Mouse (Mus musculus) stomach, embryonic 16.5 days (tissue): Measurements from ENCODE around the gene Ablim2. TPM values are rescaled to one million over a fixed set of nuclear protein-coding genes. Genes with fewer than 3 reads are reported as not detected.
A peak's percentile ranks its signal among the peaks of the same experiment; 100 is the strongest.

Experiments
- ATAC-seq: fragments of 200-750 bp; cut with Nextera tagmentation; 2 replicates; pipeline ENCODE4 v1.8.0; 2017; ENCODE audit warnings: moderate number of reproducible peaks, moderate TSS enrichment; ENCODE audit not compliant: insufficient read depth, low FRiP score
- H3K27ac ChIP-seq: fragments of 300-500 bp; sonication (generic); 2 replicates; pipeline ENCODE4 v1.5.1; 2014; ENCODE audit warnings: low read length
- H3K27me3 ChIP-seq: fragments of 300-500 bp; sonication (generic); 2 replicates; pipeline ENCODE4 v1.6.1; 2014; ENCODE audit warnings: low read length, control low read depth, mixed read lengths; ENCODE audit not compliant: control insufficient read depth, insufficient read depth
- H3K36me3 ChIP-seq: fragments of 300-500 bp; sonication (generic); 2 replicates; pipeline ENCODE4 v1.6.1; 2014; ENCODE audit warnings: low read length; ENCODE audit not compliant: control insufficient read depth, insufficient read depth
- H3K4me1 ChIP-seq: fragments of 300-500 bp; sonication (generic); 2 replicates; pipeline ENCODE4 v1.6.1; 2014; ENCODE audit warnings: low read length, control low read depth, mixed read lengths; ENCODE audit not compliant: control insufficient read depth, insufficient read depth
- H3K4me2 ChIP-seq: fragments of 300-500 bp; sonication (generic); 2 replicates; pipeline ENCODE4 v1.6.1; 2014; ENCODE audit warnings: low read depth, low read length, mixed read lengths
- H3K4me3 ChIP-seq: fragments of 300-500 bp; sonication (generic); replicated peaks from 2 replicates; pipeline ENCODE4 v1.5.1; 2014; ENCODE audit warnings: mild to moderate bottlenecking, low read length
- H3K9ac ChIP-seq: fragments of 300-500 bp; sonication (generic); 2 replicates; pipeline ENCODE4 v1.6.1; 2014; ENCODE audit warnings: low read length
- H3K9me3 ChIP-seq: fragments of 300-500 bp; sonication (generic); replicated peaks from 2 replicates; pipeline ENCODE4 v1.6.1; 2016; ENCODE audit warnings: low read length, control low read depth; ENCODE audit not compliant: control insufficient read depth
- WGBS: fragments of 180-500 bp; shearing (Covaris S2); extraction: QIAGEN DNeasy Blood & Tissue Kit; methylation state at CpG from one replicate; pipeline ENCODE4 v1.1.7; 2014; 5-methylcytosine and 5-hydroxymethylcytosine counted together
- polyA plus RNA-seq: library from polyadenylated mRNA; unstranded; fragments of >200 nt; fragmentation: Nextera tagmentation; extraction: Ambion mirVana; gene quantifications from 2 replicates; pipeline ENCODE4 v1.2.1, GENCODE M21; 2015

The Ablim2 gene
- polyA plus RNA-seq, 1 experiment from 2014 or later, result 4.3 TPM

DNA sequence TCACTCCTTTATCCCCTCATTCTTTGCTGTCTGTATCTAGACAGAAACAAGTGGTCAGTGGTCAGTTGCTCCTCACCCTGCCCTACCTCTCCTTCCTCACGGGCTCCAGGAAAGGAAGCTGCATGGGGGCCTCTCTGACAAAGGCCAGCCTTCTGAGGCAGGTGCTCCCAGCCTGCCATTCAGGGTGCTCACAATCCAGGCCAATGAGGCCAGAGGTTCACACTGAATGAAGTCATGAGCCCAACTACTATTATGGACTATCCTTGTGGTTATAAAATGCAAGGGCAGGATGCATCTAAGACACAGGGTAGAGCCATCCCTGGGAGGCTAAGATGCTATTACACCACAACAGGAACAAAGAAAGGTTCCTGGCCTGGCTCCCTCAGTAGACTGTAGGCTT, 27.1 kb upstream of the Ablim2 start:
- Histone ChIP-seq H3K36me3 (no peaks in the 10 kb centered on the region), H3K4me1 (peaks cover 13% of the 10 kb centered on the region; the same call in 1 of the 2 replicates), H3K9ac (no peak overlapping the region), H3K27ac (peak overlapping the region; percentile 38; the same call in 1 of the 2 replicates), H3K9me3 (no peaks in the 10 kb centered on the region), H3K4me2 (no peak overlapping the region), H3K4me3 (no peak overlapping the region), H3K27me3 (no peaks in the 10 kb centered on the region)
- ATAC-seq, result no peak
- 77% methylated on average over 1 of the region's 1 CpGs for WGBS

DNA sequence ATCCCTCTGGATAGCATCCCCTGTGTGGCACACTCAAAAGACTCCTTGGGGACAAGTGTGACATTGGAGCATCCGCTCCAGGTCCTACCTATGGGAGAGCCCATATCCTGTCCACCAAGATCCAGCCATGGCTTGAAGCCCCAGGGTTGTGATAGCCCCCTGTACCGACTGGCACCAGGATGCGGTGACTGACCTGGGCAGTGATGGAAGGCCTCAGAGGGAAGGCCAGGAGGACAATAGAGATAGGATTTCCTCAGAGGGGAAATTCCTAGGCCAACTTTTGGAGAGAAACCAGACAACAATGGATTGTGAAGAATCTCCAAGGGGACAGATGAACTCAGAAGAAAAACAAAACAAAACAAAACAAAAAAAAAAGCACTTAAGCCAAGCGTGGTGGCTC, 26.7 kb upstream of the Ablim2 start:
- Histone ChIP-seq H3K27me3 (no peaks in the 10 kb centered on the region), H3K4me3 (no peak overlapping the region), H3K4me1 (peaks cover 13% of the 10 kb centered on the region; the same call in 1 of the 2 replicates), H3K9ac (no peak overlapping the region), H3K9me3 (no peaks in the 10 kb centered on the region), H3K27ac (peak overlapping the region; percentile 38; the same call in 1 of the 2 replicates), H3K4me2 (no peak overlapping the region), H3K36me3 (no peaks in the 10 kb centered on the region)
- no peak for ATAC-seq
- WGBS, result 79% methylated on average over 4 of the region's 4 CpGs

DNA sequence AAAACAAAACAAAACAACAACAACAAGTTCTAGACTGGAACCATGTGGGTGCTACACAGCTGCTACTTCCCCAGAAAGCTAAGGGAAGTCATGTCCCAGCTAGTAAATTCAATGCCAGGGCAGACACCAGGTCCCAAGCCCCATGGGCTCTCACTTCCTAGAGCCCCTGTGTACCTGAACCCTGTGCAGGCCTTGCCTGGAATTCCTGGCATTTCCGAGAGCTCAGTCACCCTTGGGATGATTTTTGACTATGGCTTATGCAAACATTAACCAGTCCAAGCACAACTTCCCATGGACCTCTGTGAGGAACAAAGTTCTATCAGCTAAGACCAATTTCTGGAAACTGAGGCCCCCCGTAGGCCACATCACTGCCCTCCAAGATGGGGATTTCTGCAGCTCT, 24.2 kb upstream of the Ablim2 start:
- Histone ChIP-seq H3K27ac (no peak overlapping the region), H3K4me3 (no peak overlapping the region), H3K36me3 (no peaks in the 10 kb centered on the region), H3K9me3 (no peaks in the 10 kb centered on the region), H3K4me1 (peaks cover 9% of the 10 kb centered on the region; the same call in 1 of the 2 replicates), H3K27me3 (no peaks in the 10 kb centered on the region), H3K4me2 (no peak overlapping the region), H3K9ac (no peak overlapping the region)
- WGBS, result 80% methylated on average over 2 of the region's 2 CpGs
- no peak for ATAC-seq

DNA sequence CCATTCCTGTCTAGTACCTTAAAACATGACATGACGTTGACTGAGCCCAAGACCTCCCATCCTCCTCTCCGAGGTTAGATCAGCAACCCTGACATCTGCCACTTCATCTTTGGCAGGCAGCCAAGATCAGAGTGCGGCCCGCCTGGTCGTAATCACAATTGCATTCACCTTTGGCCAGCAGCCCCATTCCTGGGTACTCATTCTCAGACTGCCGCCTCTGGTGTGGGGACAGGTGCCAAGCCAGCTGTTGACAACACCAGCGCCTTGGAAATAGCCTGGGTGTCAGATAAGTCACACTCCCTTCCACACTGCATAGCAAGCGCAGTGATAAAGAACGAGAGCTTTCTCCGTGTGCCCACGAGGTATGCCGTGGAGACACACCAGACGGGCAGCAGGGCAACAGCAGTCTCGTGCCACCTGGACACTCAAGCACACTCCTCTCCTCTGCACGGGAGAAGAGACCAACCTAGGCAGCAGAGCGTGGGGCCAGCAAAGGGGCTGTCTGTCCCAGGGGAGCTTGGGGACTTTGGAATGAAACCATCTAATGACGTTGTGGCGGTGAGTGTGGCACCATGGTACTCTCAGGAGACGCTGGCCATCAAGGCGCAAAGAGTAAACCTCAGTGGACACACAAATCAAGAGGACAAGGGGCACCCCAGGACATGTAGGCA, 20.3 kb upstream of the Ablim2 start:
- H3K4me2 ChIP-seq, result no peak overlapping the region
- H3K27me3 ChIP-seq, result no peaks in the 10 kb centered on the region
- H3K4me3 ChIP-seq, result no peak overlapping the region
- no peak overlapping the region for H3K9ac ChIP-seq
- no peak for ATAC-seq
- no peaks in the 10 kb centered on the region for H3K36me3 ChIP-seq
- WGBS, result 63% methylated on average over 20 of the region's 20 CpGs
- no peaks in the 10 kb centered on the region for H3K9me3 ChIP-seq
- no peak overlapping the region for H3K27ac ChIP-seq
- H3K4me1 ChIP-seq, result peaks cover 12% of the 10 kb centered on the region; the same call in 1 of the 2 replicates

DNA sequence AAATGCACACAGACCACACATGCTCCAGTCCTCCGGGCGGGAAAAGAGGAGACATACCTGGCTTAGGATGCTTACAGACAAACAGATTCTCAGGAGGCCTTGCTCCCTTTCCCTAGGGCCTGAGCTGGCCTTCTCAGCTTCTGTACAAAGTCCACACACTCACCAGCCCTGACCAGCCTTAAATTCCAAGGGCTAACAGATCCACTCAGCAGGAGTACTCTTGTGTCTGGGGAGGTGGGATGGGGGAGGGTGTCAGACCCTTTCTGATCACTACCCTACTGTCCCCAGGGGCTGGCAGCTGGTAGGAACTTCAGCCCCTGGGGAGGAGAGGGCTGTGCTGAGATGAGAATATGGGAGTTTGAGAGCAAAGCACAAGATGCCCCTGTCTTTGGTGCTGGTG, 18.7 kb upstream of the Ablim2 start:
- Histone ChIP-seq H3K36me3 (no peaks in the 10 kb centered on the region), H3K9ac (0 out of 2 replicates have a peak overlapping the region, but pooled peaks have one; percentile 25), H3K27ac (peak overlapping the region; percentile 52; the same call in 1 of the 2 replicates), H3K4me3 (no peak overlapping the region), H3K9me3 (no peaks in the 10 kb centered on the region), H3K27me3 (no peaks in the 10 kb centered on the region), H3K4me2 (peak overlapping the region; percentile 16; the same call in 1 of the 2 replicates), H3K4me1 (peaks cover 12% of the 10 kb centered on the region)
- ATAC-seq, result no peak
- WGBS, result 80% methylated on average over 2 of the region's 2 CpGs

DNA sequence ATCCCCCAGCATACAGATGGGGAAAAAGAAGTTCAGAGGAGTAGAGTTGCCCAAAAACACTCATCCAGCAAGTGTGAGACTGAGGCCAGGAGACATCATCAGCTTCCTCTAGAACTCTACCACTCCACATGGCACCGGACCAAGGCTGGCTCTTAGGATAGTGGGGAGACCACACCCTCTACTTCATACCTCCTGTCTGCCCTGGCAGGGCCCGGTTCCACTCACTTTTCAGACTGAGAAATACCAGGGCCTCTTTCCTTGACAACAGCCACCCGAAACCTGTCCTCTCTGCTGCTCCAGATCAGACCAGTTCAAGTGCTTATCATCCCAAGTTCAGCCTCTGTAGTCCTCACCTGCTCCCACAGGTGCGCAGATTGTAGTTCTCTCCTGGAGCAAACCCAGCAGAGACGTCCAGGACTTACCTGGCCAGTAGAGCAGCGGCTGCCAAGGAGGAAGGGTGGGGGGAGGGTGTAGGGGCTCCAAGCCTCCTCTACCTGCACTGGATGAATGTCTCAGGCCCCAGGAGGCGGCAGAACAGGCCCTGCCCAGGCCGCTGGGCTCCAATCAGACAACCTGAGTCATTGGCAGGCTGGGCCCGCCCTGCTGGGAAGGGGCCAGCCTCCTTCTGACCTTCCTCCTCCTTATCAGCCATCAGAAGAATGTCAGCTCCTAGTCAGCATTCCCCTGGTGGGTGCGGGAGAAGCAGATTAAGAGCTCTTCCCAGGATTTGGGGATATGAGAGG, 18.0 kb upstream of the Ablim2 start, which contains the start of gene Sh3tc1:
TSS of gene Sh3tc1 (minus strand) at position 452 of the 743 bp plus-strand sequence.
- peak; percentile 87 for ATAC-seq
- no peak within 1 kb of the TSS; the same call in 1 of the 2 replicates for H3K4me3 ChIP-seq
- H3K36me3 ChIP-seq, result no peaks in the 10 kb centered on the region
- no peaks in the 10 kb centered on the region for H3K9me3 ChIP-seq
- no peaks in the 10 kb centered on the region for H3K27me3 ChIP-seq
- H3K4me1 ChIP-seq, result peaks cover 12% of the 10 kb centered on the region
- WGBS, result 20% methylated on average over 10 of the region's 10 CpGs
- H3K27ac ChIP-seq, result peak within 1 kb of the TSS; percentile 69
- H3K9ac ChIP-seq, result peak within 1 kb of the TSS; percentile 25
- peak within 1 kb of the TSS; percentile 16; the same call in 1 of the 2 replicates for H3K4me2 ChIP-seq

DNA sequence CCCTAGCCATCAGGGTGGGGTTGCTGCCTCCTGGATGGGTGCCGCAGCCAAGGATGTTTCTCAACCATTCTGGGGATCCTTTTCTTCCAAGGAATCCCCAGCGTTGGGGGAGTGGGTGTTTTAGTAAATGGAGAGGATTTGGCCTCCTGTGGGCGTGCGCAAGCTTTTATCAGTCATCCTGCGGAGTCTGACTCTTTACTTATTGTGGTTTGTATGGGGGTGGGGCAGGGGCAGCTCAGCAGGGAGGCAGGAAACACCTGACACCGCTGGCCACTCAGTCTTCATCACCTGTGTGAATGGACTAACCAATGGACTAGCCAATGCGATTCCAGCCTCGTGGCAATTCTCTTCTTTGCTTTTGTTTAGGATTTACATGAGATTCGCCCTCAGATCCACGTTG, 17.0 kb upstream of the Ablim2 start:
- Histone ChIP-seq H3K4me2 (0 out of 2 replicates have a peak overlapping the region, but pooled peaks have one; percentile 6), H3K4me1 (peaks cover 12% of the 10 kb centered on the region), H3K27ac (peak overlapping the region; percentile 69; the same call in 1 of the 2 replicates), H3K9ac (no peak overlapping the region), H3K36me3 (no peaks in the 10 kb centered on the region), H3K27me3 (no peaks in the 10 kb centered on the region), H3K9me3 (no peaks in the 10 kb centered on the region), H3K4me3 (no peak overlapping the region)
- no peak for ATAC-seq
- WGBS, result 18% methylated on average over 10 of the region's 10 CpGs

DNA sequence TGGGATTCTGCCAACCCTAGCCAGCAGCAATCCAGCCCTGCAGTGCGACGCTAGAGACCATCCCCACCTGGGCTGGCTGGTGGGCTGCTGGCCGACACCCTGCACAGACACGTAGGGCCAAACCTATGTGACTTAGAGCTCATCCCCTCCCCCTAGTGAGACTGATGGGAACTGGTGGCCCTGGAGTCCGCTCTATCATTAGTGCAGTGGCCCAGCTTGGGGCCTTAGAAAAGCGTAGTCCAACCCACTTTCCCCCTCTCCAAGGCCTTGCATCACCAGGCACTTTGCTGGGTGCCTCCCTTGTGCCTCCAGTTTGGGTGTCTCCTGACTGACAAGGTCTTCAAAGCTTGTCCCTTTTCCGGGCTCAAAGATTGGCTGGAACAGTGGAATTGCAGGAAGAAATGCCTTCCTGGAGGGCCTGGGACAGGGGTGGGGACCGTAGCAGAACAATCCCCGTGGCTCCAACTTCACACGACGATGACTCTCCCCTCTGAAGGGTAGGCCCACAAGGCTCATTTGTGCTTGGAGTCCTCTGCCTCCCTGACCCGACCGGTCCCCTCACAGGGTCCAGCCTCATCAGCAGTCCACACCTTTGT, 16.4 kb upstream of the Ablim2 start:
- Histone ChIP-seq H3K9me3 (no peaks in the 10 kb centered on the region), H3K27me3 (no peaks in the 10 kb centered on the region), H3K27ac (no peak overlapping the region), H3K36me3 (no peaks in the 10 kb centered on the region), H3K4me2 (no peak overlapping the region), H3K4me3 (no peak overlapping the region), H3K4me1 (peaks cover 12% of the 10 kb centered on the region), H3K9ac (no peak overlapping the region)
- ATAC-seq, result no peak
- WGBS, result 50% methylated on average over 13 of the region's 13 CpGs
